ENCODE assay signal across 35 mouse cellular contexts in genomic region chr2:105810286-105810685, GRCm38 (mm10).
"Had no signal": no experiment of that assay in that cellular context is flagged by ENCODE, and none has a peak within 500 bp of the region (broad histone marks: within the 10 kb centered on the region; RNA-seq: fewer than 3 reads in every experiment).

No protein-coding gene starts in this region.

- H3K36me3 ChIP-seq: heart, embryonic 10.5 days; heart, embryonic 12.5 days; heart, embryonic 13.5 days; heart, embryonic 15.5 days; hindbrain, embryonic 10.5 days; hindbrain, embryonic 12.5 days; hindbrain, embryonic 13.5 days; hindbrain, embryonic 15.5 days; intestine, embryonic 15.5 days; kidney, embryonic 15.5 days had no signal

- H3K27me3 ChIP-seq: heart, embryonic 12.5 days; heart, embryonic 13.5 days; heart, embryonic 15.5 days; hindbrain, embryonic 12.5 days; hindbrain, embryonic 13.5 days; hindbrain, embryonic 15.5 days; intestine, embryonic 15.5 days; kidney, embryonic 15.5 days had no signal

- H3K9me3 ChIP-seq: heart, embryonic 10.5 days; heart, embryonic 12.5 days; heart, embryonic 13.5 days; heart, embryonic 15.5 days; hindbrain, embryonic 10.5 days; hindbrain, embryonic 12.5 days; hindbrain, embryonic 13.5 days; hindbrain, embryonic 15.5 days; intestine, embryonic 15.5 days; kidney, embryonic 15.5 days had no signal

- H3K27ac ChIP-seq: heart, embryonic 10.5 days; heart, embryonic 13.5 days; heart, embryonic 15.5 days; hindbrain, embryonic 10.5 days; hindbrain, embryonic 12.5 days; hindbrain, embryonic 13.5 days; hindbrain, embryonic 14.5 days; hindbrain, embryonic 15.5 days; hindbrain, postnatal 0 days; intestine, embryonic 15.5 days; kidney, embryonic 15.5 days; kidney, postnatal 0 days; layer of hippocampus, adult 2 months had no signal

- ATAC-seq: hindbrain, embryonic 16.5 days; hindbrain, postnatal 0 days; inflammation-experienced regulatory T-cells, adult 6 months; intestine, embryonic 15.5 days; intestine, embryonic 16.5 days; intestine, postnatal 0 days had no signal

- DNase-seq: heart, postnatal 10 days; heart, postnatal 14 days; heart, postnatal 36 days; heart, postnatal 4 days; kidney, adult 11 months; kidney, adult 18-20 months; kidney, adult 2 months; kidney, adult 8-10 months; kidney, adult 9 months; kidney, postnatal 10 days; kidney, postnatal 14 days; kidney, postnatal 25 days; kidney, postnatal 36 days; kidney, postnatal 4 days; layer of hippocampus, adult 9-11 months; layer of hippocampus, postnatal 36 days had no signal

- H3K9ac ChIP-seq: heart, embryonic 12.5 days; heart, embryonic 13.5 days; heart, embryonic 15.5 days; hindbrain, embryonic 12.5 days; hindbrain, embryonic 13.5 days; hindbrain, embryonic 14.5 days; hindbrain, embryonic 15.5 days; intestine, embryonic 15.5 days; kidney, embryonic 15.5 days had no signal

- H3K4me1 ChIP-seq: heart, embryonic 10.5 days; heart, embryonic 12.5 days; heart, embryonic 15.5 days; hindbrain, embryonic 10.5 days; hindbrain, embryonic 12.5 days; hindbrain, embryonic 13.5 days; hindbrain, embryonic 15.5 days; intestine, embryonic 15.5 days; kidney, embryonic 15.5 days had no signal

- H3K4me3 ChIP-seq: heart, embryonic 10.5 days; heart, embryonic 12.5 days; heart, embryonic 13.5 days; heart, embryonic 15.5 days; hindbrain, embryonic 10.5 days; hindbrain, embryonic 12.5 days; hindbrain, embryonic 13.5 days; hindbrain, embryonic 15.5 days; intestine, embryonic 15.5 days; kidney, embryonic 15.5 days; layer of hippocampus, adult 2 months had no signal

- H3K4me2 ChIP-seq: heart, embryonic 11.5 days; heart, embryonic 12.5 days; heart, embryonic 13.5 days; heart, embryonic 15.5 days; hindbrain, embryonic 12.5 days; hindbrain, embryonic 13.5 days; hindbrain, embryonic 14.5 days; hindbrain, embryonic 15.5 days; intestine, embryonic 15.5 days; kidney, embryonic 15.5 days had no signal
